ENCODE assay signal across 20 mouse cellular contexts in genomic region chr3:69760081-69760480, GRCm38 (mm10).
"Had no signal": no experiment of that assay in that cellular context is flagged by ENCODE, and none has a peak within 500 bp of the region (broad histone marks: within the 10 kb centered on the region; RNA-seq: fewer than 3 reads in every experiment).

No protein-coding gene starts in this region.

- H3K27ac ChIP-seq: kidney, postnatal 0 days; layer of hippocampus, adult 2 months; limb, embryonic 10.5 days; limb, embryonic 13.5 days; liver, embryonic 12.5 days; liver, embryonic 15.5 days; lung, embryonic 15.5 days had no signal

- H3K4me1 ChIP-seq: limb, embryonic 10.5 days; limb, embryonic 13.5 days; liver, embryonic 12.5 days; liver, embryonic 15.5 days had no signal

- H3K4me3 ChIP-seq: layer of hippocampus, adult 2 months; limb, embryonic 10.5 days; limb, embryonic 13.5 days; liver, embryonic 12.5 days; liver, embryonic 15.5 days; lung, embryonic 15.5 days had no signal

- H3K27me3 ChIP-seq: limb, embryonic 13.5 days; liver, embryonic 12.5 days; liver, embryonic 15.5 days; lung, embryonic 15.5 days had no signal

- ATAC-seq: liver, embryonic 12.5 days had no signal

- DNase-seq: kidney, postnatal 25 days; layer of hippocampus, adult 9-11 months; liver; lung, adult 18-20 months; lung, postnatal 10 days; lung, postnatal 4 days; midbrain, embryonic 14.5 days; right cerebral cortex, adult 18-20 months; right cerebral cortex, postnatal 14 days; right cerebral cortex, postnatal 4 days; thymus, adult 2 months; thymus, postnatal 14 days; thymus, postnatal 4 days had no signal

- H3K9me3 ChIP-seq: limb, embryonic 10.5 days; limb, embryonic 13.5 days; liver, embryonic 12.5 days; liver, embryonic 15.5 days; lung, embryonic 15.5 days had no signal
